ENCODE assay signal across 20 mouse cellular contexts in the genomic region with DNA sequence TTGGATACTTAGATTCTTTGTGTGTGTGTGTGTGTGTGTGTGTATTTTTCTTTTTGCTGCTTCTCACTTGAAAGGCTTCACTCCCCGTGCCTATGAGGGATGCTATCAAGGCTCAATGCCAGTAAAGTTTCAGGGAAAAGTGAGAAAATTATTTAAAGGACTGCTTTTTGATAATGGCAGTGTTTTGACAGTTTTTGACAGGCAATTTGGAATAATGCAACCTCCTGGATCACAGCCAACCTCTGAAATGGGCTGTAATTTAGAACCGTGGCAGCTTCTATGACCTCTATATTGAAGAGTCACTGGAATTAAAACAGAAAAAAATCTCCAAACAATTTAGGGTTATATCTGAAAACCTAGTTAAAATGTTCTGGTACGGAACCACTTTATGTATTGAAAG. TPM values are rescaled to one million over a fixed set of nuclear protein-coding genes. Genes with fewer than 3 reads are reported as not detected.
"Had no signal": no experiment of that assay in that cellular context is flagged by ENCODE, and none has a peak within 500 bp of the region (broad histone marks: within the 10 kb centered on the region; RNA-seq: fewer than 3 reads in every experiment).

No protein-coding gene starts in this region.

- H3K27ac ChIP-seq: layer of hippocampus, adult 2 months; limb, embryonic 10.5 days; liver, embryonic 12.5 days; midbrain, embryonic 12.5 days; neural tube, embryonic 13.5 days; stomach, embryonic 15.5 days had no signal

- ATAC-seq: liver, embryonic 12.5 days; midbrain, embryonic 16.5 days had no signal

- H3K27me3 ChIP-seq: liver, embryonic 12.5 days; midbrain, embryonic 12.5 days; neural tube, embryonic 13.5 days; stomach, embryonic 15.5 days had no signal

- H3K4me2 ChIP-seq: liver, embryonic 12.5 days; midbrain, embryonic 12.5 days; neural tube, embryonic 13.5 days; stomach, embryonic 15.5 days had no signal

- DNase-seq: kidney, postnatal 10 days; kidney, postnatal 4 days; lung, postnatal 10 days; retina, postnatal 1 day; right cerebral cortex, postnatal 4 days; spleen, adult 18-20 months; thymus, postnatal 36 days had no signal

- H3K4me1 ChIP-seq: liver, embryonic 12.5 days; stomach, embryonic 15.5 days had no signal

- H3K9me3 ChIP-seq: limb, embryonic 10.5 days; liver, embryonic 12.5 days; midbrain, embryonic 12.5 days; neural tube, embryonic 13.5 days; stomach, embryonic 15.5 days had no signal

- H3K4me3 ChIP-seq: layer of hippocampus, adult 2 months; limb, embryonic 10.5 days; liver, embryonic 12.5 days; midbrain, embryonic 12.5 days; neural tube, embryonic 13.5 days; stomach, embryonic 15.5 days had no signal

- H3K36me3 ChIP-seq: limb, embryonic 10.5 days; liver, embryonic 12.5 days; midbrain, embryonic 12.5 days; neural tube, embryonic 13.5 days; stomach, embryonic 15.5 days had no signal

- H3K9ac ChIP-seq: liver, embryonic 12.5 days; midbrain, embryonic 12.5 days; neural tube, embryonic 13.5 days; stomach, embryonic 15.5 days had no signal

RNA-seq across cellular contexts. Expression of a gene that starts 14.7 kb away (rescaled TPM):
- total RNA-seq: layer of hippocampus, adult 2 months; layer of hippocampus, postnatal 10 days; megakaryocyte-erythroid progenitor cell, adult 5-6 weeks had no signal
- polyA plus RNA-seq: kidney, embryonic 14.5 days; limb, embryonic 10.5 days; limb, embryonic 14.5 days; liver, embryonic 12.5 days; liver, embryonic 16.5 days; midbrain, embryonic 12.5 days; midbrain, embryonic 16.5 days; neural tube, embryonic 13.5 days; stomach, embryonic 15.5 days; thymus, postnatal 0 days had no signal
